Mouse (Mus musculus): ENCODE results near the gene Sft2d1. TPM values are rescaled to one million over a fixed set of nuclear protein-coding genes. Genes with fewer than 3 reads are reported as not detected.
A peak's percentile ranks its signal among the peaks of the same experiment; 100 is the strongest.
"Not testable (repeated sequence)": the region's sequence is repeated elsewhere in the genome, so short reads cannot be mapped to it uniquely, and the experiment has no call there.

The Sft2d1 gene
- polyA plus RNA-seq, 1 experiment from 2014 or later, result 109 TPM

DNA sequence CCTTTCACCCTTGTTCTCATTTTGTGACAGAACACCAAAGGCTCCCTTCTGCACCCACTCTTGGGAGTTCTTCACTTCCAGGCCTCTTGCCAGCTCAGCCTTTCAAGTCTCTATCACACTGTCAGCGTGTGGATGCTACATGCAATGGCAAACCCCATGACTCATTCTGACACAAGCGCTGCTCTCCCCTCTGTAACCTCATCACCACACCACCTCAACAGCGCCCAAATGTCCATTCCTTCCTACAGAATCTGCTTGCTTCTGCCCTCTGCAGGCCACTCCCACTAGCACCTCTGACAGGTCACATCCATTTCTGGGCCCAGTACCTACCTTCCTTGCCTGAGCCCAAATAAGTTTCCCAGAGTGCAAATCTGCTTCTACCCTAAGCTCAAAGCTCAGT, 5.1 kb upstream of the Sft2d1 start:
- no peak overlapping the region for H3K4me3 ChIP-seq
- 26% methylated on average over 3 of the region's 3 CpGs for WGBS
- ATAC-seq (ENCODE audit: low FRiP score, low read depth), result no peak
- no peak overlapping the region for H3K9ac ChIP-seq
- no peak overlapping the region for H3K4me2 ChIP-seq (replicated peaks)
- no peaks in the 10 kb centered on the region for H3K36me3 ChIP-seq
- no peaks in the 10 kb centered on the region for H3K27me3 ChIP-seq (replicated peaks)
- no peaks in the 10 kb centered on the region for H3K4me1 ChIP-seq
- H3K9me3 ChIP-seq, result no peaks in the 10 kb centered on the region
- H3K27ac ChIP-seq, result no peak overlapping the region

DNA sequence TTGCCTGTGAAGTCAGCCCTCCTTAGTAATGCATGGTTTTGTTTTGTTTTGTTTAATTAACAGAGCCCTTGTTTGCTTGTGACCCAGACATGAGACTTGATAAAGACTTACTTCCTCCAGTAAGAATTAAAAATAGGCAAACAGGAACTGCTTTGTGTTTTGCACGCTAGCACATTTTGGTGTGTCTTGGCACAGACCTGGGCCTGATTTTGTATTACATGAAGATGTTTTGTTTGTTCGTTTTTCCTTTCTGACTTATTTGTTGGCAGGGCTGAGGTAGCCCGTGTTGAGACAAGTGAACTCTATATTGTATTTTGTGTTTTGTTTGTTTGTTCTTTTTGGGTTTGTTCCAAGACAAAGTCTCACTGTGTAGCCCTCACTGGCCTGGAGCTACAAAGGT, 849 bp downstream of the Sft2d1 start:
- H3K4me2 ChIP-seq (replicated peaks), result peak overlapping the region; percentile 76

DNA sequence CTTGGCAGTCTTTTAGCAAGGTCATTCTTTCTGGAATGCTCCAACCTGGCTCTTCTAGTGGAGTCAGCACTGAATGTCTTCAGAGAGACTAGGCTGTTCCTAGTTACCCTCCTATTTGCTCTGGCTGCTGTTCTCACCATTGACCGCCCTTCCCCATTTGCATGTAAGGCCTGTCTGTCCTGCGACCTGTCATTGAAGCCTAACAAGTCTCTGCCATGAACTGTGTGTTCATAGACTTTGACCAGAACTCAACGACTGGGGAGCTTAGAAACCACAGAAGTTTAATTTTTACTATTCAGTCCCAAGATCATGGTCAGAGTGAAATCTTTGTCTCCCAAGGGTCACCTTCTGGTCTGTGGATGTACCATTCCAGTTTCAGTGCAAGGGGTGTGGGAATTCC, 3.1 kb downstream of the Sft2d1 start:
- Histone ChIP-seq H3K27me3 (replicated peaks) (no peaks in the 10 kb centered on the region), H3K9ac (no peak overlapping the region), H3K36me3 (no peaks in the 10 kb centered on the region), H3K27ac (no peak overlapping the region), H3K4me3 (no peak overlapping the region), H3K9me3 (no peaks in the 10 kb centered on the region), H3K4me1 (peaks cover 18% of the 10 kb centered on the region), H3K4me2 (replicated peaks) (no peak overlapping the region)
- ATAC-seq (ENCODE audit: low FRiP score, low read depth), result no peak
- 95% methylated on average over 3 of the region's 3 CpGs for WGBS

More for the DNA sequence above, 849 bp downstream of the Sft2d1 start:
- H3K27me3 ChIP-seq (replicated peaks), result no peaks in the 10 kb centered on the region
- no peaks in the 10 kb centered on the region for H3K9me3 ChIP-seq
- H3K9ac ChIP-seq, result peak overlapping the region; percentile 72
- peak overlapping the region; percentile 86 for H3K4me3 ChIP-seq
- no peak overlapping the region for H3K27ac ChIP-seq
- WGBS, result 49% methylated on average over 3 of the region's 3 CpGs
- H3K36me3 ChIP-seq, result no peaks in the 10 kb centered on the region
- ATAC-seq (ENCODE audit: low FRiP score, low read depth), result no peak
- H3K4me1 ChIP-seq, result peaks cover 18% of the 10 kb centered on the region

DNA sequence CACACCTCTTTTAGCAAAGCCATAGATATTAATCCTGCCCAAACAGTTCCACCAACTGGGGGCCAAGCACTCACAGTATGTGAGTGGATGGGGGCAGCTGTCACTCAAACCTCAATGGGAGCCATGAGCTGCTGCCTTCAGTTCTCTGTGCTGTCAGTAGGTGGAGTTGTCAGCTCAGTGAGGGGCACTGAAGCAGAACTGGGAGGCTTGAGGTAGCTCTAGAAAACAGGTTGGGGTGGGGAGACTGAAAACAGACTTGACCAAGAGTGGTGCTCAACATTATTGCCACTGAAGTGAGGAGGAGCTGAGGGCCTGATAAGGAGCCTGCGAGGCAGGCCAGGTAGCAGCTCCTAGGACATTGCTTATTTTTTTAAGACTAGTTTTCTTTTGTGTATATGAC, 5.3 kb downstream of the Sft2d1 start:
- peaks cover 18% of the 10 kb centered on the region for H3K4me1 ChIP-seq
- no peak for ATAC-seq (ENCODE audit: low FRiP score, low read depth)
- H3K9ac ChIP-seq, result no peak overlapping the region
- no peaks in the 10 kb centered on the region for H3K27me3 ChIP-seq (replicated peaks)
- 89% methylated on average over 1 of the region's 1 CpGs for whole genome bisulfite sequencing
- no peak overlapping the region for H3K27ac ChIP-seq
- no peak overlapping the region for H3K4me2 ChIP-seq (replicated peaks)
- no peaks in the 10 kb centered on the region for H3K36me3 ChIP-seq
- no peak overlapping the region for H3K4me3 ChIP-seq
- H3K9me3 ChIP-seq, result no peaks in the 10 kb centered on the region

DNA sequence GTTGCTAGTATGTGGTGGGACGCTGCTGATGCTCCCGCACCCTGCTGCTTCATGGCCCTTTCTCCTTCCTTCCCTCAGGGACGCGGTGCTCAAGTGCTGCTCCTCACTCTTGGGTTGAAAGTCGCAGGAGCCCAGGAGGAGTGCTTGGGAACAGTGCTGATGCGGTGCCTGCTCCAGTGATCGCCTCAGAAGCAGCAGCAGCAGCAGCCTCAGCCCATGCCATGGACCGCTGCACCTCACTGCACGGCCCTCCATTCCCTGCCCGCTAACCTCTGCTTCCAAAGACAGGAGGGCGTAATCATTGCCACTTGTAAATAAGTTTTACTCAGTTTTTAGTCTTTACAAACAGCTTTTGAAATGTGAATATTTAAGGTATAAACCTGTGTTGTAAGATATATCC, 16.0 kb downstream of the Sft2d1 start:
- peaks cover 34% of the 10 kb centered on the region for H3K36me3 ChIP-seq
- H3K4me1 ChIP-seq; ATAC-seq (ENCODE audit: low FRiP score, low read depth); H3K9ac ChIP-seq; H3K27me3 ChIP-seq (replicated peaks); H3K9me3 ChIP-seq; H3K27ac ChIP-seq; H3K4me2 ChIP-seq (replicated peaks); H3K4me3 ChIP-seq: not testable (repeated sequence)
- WGBS, result 85% methylated on average over 11 of the region's 11 CpGs

DNA sequence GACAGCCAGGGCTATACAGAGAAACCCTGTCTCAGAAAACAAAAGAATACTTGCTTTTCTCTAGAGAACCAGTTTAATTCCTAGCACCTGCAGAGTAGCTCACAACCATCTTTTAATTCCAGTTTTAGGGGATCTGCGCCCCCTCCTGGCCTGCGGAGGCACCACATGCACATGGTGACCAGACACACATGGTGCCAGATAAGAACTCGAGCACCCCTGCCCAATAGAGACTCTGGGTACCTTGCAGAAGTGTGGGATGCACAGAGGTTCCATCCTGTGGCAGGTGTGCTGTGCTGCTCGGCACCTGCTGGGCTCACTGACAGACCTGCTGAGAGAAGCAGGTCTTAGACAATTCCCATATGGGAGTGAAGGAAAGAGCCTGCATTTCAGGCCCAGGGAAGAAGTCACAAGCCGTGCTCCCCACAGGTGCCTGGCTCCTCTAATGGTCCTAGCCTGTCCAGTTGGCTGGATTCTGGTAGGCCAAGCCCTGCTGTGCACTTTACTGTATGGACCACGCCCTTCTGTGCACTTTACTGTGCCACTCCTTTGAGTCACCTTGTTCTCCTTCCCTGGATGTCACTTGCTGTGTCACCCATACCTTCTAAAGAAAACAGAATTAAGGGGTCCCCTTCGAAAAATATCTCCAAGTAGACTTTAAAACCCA, 17.7 kb downstream of the Sft2d1 start:
- 67% methylated on average over 7 of the region's 7 CpGs for WGBS
- Histone ChIP-seq H3K4me3 (no peak overlapping the region), H3K4me1 (no peaks in the 10 kb centered on the region), H3K36me3 (peaks cover 25% of the 10 kb centered on the region), H3K27ac (no peak overlapping the region), H3K9ac (no peak overlapping the region), H3K27me3 (replicated peaks) (no peaks in the 10 kb centered on the region), H3K9me3 (no peaks in the 10 kb centered on the region), H3K4me2 (replicated peaks) (no peak overlapping the region)
- no peak for ATAC-seq (ENCODE audit: low FRiP score, low read depth)

DNA sequence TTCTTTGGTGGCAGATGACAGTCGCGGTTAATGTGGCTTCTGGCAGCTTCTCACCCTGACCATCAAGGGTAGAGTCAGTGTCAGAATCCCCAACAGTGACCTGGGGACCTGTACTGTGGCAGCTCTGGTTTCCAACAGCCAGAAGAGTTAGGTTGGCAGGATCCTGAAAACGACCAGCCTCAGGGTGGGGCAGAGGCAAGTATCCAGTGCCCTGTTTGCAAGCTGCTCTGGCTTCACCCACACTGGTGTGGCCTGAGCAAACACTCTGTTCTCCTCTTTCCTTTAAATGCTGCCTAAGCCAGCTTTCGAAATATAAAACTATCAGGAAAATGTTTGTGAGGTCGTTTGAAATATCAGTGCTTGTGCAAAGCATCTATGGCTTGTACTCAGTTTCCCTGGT, 19.7 kb downstream of the Sft2d1 start:
- H3K4me2 ChIP-seq (replicated peaks), result no peak overlapping the region
- H3K4me3 ChIP-seq, result no peak overlapping the region
- no peaks in the 10 kb centered on the region for H3K4me1 ChIP-seq
- WGBS, result 78% methylated on average over 5 of the region's 5 CpGs
- H3K9me3 ChIP-seq, result no peaks in the 10 kb centered on the region
- ATAC-seq (ENCODE audit: low FRiP score, low read depth), result no peak
- H3K9ac ChIP-seq, result no peak overlapping the region
- H3K36me3 ChIP-seq, result peaks cover 15% of the 10 kb centered on the region
- no peak overlapping the region for H3K27ac ChIP-seq
- no peaks in the 10 kb centered on the region for H3K27me3 ChIP-seq (replicated peaks)

DNA sequence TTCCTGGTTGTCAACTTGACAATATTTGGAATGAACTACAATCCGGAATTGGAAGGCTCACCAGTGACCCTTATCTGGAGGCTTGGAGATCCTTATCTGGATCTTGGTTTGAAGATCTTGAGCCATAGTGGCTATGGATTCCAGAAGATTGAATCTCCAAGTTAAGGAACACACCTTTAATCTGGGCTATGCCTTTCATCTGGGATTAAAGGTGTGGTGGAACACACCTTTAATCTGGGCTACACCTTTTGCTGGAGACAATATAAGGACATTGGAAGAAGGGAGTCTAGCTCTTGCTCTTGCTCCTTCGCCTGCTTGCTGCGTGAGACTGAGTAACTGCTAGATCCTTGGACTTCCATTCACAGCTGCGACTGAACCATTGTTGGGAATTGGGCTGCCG, 26.3 kb downstream of the Sft2d1 start, which contains the start of gene Prr18:
Gene Prr18 (plus strand): TSS at position 301 of the 400 bp plus-strand sequence.
- Histone ChIP-seq H3K4me1 (peaks cover 22% of the 10 kb centered on the region), H3K27me3 (replicated peaks) (peaks cover 38% of the 10 kb centered on the region)
- not testable (repeated sequence) for H3K36me3 ChIP-seq; H3K27ac ChIP-seq; ATAC-seq (ENCODE audit: low FRiP score, low read depth); H3K4me3 ChIP-seq; H3K9ac ChIP-seq; H3K9me3 ChIP-seq; H3K4me2 ChIP-seq (replicated peaks)
- WGBS, result 100% methylated on average over 1 of the region's 5 CpGs

DNA sequence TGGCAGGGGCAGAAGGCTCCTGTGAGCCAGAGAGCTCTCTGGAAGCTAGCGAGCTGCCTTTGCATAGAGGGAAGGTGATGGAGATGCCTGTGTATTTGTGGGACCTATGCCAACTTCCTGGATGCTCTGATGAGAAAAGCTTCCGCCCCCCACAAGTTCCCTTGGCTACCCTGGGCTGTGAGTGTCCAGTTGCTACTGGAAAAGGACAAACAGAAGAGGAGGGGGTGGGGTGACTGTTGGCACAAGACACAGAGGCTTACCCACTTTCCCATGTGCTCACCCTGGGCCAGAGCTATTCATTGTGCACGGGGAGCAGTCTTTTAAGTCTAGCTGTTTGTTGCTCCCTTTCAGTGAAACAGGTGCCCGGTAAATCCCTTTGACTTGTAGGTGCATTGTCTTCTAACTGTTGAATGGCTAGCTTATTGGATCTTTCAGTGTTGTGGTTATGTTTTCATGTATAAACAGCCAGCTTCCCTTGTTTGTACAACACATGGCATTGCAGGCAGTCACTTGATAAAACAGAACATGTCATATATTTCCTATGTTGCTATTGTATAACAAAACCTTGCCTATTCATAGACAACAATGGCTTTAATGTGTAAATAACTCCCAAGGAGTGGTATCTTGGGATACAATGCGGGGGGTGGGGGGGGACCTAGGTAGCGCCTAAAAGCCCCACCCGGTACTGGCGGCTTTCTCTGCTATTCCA, 28.9 kb downstream of the Sft2d1 start:
- ATAC-seq (ENCODE audit: low FRiP score, low read depth), result no peak
- peak overlapping the region; percentile 62 for H3K4me3 ChIP-seq
- 18% methylated on average over 8 of the region's 8 CpGs for WGBS

DNA sequence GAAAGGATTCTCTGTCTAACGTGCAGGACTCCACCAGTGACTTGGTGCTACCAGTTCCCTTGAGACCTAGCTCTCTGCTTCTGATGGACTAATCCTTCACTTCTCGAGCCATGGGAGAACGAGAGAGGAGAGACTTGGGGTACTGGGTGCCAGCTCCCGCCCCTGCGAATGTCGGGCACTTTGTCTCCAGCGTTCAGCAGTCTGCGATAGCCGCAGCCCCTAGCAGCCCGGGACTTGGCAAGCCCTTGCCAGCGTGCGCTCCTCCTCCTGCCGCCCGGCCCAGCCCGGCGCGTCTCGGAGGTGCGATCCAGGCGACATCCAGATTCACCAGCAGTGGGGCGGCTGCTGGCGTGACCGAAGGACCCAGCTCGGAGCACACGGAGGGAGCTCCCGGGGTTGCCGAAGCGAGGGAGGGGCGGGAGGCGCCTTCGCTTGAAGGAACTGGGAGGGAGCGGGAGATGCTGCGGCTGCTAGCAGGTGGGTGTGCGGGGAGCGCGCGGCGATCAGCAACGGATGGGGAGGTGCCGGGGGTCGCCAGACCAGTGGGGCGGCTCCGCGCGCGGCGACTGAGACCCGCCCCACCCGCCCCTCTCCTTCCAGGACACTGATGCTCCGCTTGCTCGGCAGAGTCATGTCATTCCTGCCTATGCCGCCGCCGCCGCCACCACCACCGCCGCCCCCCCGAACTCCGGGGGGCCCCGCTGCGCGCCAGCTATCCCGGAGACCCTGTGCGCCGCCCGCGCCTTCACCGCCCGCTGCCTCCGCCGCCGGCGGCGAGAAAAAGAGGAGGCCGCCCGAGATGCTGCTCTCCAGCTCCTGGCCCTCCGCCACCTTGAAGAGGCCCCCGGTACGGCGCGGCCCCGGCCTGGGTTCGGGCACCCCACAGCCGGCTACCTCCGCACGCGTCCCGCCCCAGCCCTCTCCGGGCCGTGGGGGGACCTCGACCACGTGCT, 29.8 kb downstream of the Sft2d1 start:
- peaks cover 44% of the 10 kb centered on the region for H3K27me3 ChIP-seq (replicated peaks)
- no peak overlapping the region for H3K27ac ChIP-seq

More for the DNA sequence above, 28.9 kb downstream of the Sft2d1 start:
- Histone ChIP-seq H3K27ac (no peak overlapping the region), H3K27me3 (replicated peaks) (peaks cover 44% of the 10 kb centered on the region), H3K36me3 (no peaks in the 10 kb centered on the region), H3K4me1 (peaks cover 22% of the 10 kb centered on the region), H3K9ac (peak overlapping the region; percentile 79), H3K4me2 (replicated peaks) (peak overlapping the region; percentile 98), H3K9me3 (no peaks in the 10 kb centered on the region)

DNA sequence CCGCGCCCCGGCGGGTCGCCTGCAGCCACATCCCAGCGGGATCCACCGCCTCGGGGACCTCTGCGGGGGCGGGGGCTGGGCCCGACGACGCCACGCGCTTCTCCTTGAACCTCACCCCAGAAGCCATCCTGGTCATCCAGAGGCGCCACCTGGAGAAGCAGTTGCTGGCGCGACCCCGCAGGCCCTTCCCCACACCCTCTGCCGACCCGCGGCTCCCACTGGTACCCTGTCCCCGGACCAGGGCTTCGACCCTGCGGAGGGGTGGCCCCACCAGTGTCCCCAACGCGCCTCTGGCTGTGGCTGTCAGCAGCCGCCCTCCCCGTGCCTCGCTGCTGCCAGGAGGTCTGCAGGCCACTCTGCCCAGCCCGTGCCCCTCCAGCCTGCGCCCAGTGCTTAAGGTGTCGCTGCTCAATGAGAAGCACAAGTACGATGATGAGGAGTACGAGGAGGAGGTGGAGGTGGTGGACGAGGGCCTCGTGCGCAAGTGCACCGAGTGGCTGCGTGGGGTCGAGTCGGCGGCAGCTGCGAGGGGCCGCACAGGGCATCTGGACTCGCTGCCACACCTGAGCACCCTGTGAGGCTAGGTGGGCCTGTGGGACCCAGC, 30.6 kb downstream of the Sft2d1 start:
- no peaks in the 10 kb centered on the region for H3K9me3 ChIP-seq
- H3K27ac ChIP-seq, result no peak overlapping the region
- 8% methylated on average over 46 of the region's 46 CpGs for WGBS
- peak overlapping the region; percentile 79 for H3K9ac ChIP-seq
- peaks cover 22% of the 10 kb centered on the region for H3K4me1 ChIP-seq
- ATAC-seq (ENCODE audit: low FRiP score, low read depth), result peak; percentile 59
- H3K4me3 ChIP-seq, result peak overlapping the region; percentile 62
- H3K27me3 ChIP-seq (replicated peaks), result peaks cover 44% of the 10 kb centered on the region
- no peaks in the 10 kb centered on the region for H3K36me3 ChIP-seq
- peak overlapping the region; percentile 98 for H3K4me2 ChIP-seq (replicated peaks)

More for the DNA sequence above, 29.8 kb downstream of the Sft2d1 start:
- Histone ChIP-seq H3K36me3 (no peaks in the 10 kb centered on the region), H3K4me3 (peak overlapping the region; percentile 62), H3K4me1 (peaks cover 22% of the 10 kb centered on the region), H3K9me3 (no peaks in the 10 kb centered on the region), H3K4me2 (replicated peaks) (peak overlapping the region; percentile 98), H3K9ac (peak overlapping the region; percentile 79)
- under 1% methylated on average over 77 of the region's 92 CpGs for WGBS
- peak; percentile 80 for ATAC-seq (ENCODE audit: low FRiP score, low read depth)
